Mouse (Mus musculus) liver, embryonic 16.5 days (tissue): Measurements from ENCODE around the gene Rps6ka2. TPM values are rescaled to one million over a fixed set of nuclear protein-coding genes. Genes with fewer than 3 reads are reported as not detected.
"Not testable (repeated sequence)": the region's sequence is repeated elsewhere in the genome, so short reads cannot be mapped to it uniquely, and the experiment has no call there.

ENCODE experiments used
- ATAC-seq: fragments of 200-750 bp; cut with Nextera tagmentation; 2 replicates; pipeline ENCODE4 v1.8.0; 2017; ENCODE audit warnings: low read depth, mild to moderate bottlenecking, moderate number of reproducible peaks, moderate library complexity
- H3K27ac ChIP-seq: fragments of 300-500 bp; sonication (generic); 2 replicates; pipeline ENCODE4 v1.5.1; 2014; ENCODE audit warnings: mild to moderate bottlenecking, low read length
- H3K27me3 ChIP-seq: fragments of 300-500 bp; sonication (generic); 2 replicates; pipeline ENCODE4 v1.6.1; 2014; ENCODE audit warnings: low read depth, low read length, mixed read lengths; ENCODE audit not compliant: control insufficient read depth, insufficient read depth
- H3K36me3 ChIP-seq: fragments of 300-500 bp; sonication (generic); 2 replicates; pipeline ENCODE4 v1.6.1; 2014; ENCODE audit warnings: mild to moderate bottlenecking; ENCODE audit not compliant: control insufficient read depth, insufficient read depth
- H3K4me1 ChIP-seq: fragments of 300-500 bp; sonication (generic); 2 replicates; pipeline ENCODE4 v1.6.1; 2014; ENCODE audit warnings: low read depth, low read length, mixed read lengths; ENCODE audit not compliant: control insufficient read depth
- H3K4me2 ChIP-seq: fragments of 300-500 bp; sonication (generic); 2 replicates; pipeline ENCODE4 v1.6.1; 2014; ENCODE audit warnings: low read depth, low read length, mixed read lengths
- H3K4me3 ChIP-seq: fragments of 300-500 bp; sonication (generic); 2 replicates; pipeline ENCODE4 v1.5.1; 2014; ENCODE audit warnings: low read depth, mild to moderate bottlenecking, low read length
- H3K9ac ChIP-seq: fragments of 300-500 bp; sonication (generic); 2 replicates; pipeline ENCODE4 v1.6.1; 2014; ENCODE audit warnings: low read depth, low read length
- H3K9me3 ChIP-seq: fragments of 300-500 bp; sonication (generic); replicated peaks from 2 replicates; pipeline ENCODE4 v1.6.1; 2016; ENCODE audit warnings: low read length; ENCODE audit not compliant: control insufficient read depth
- WGBS: fragments of 180-500 bp; shearing (Covaris S2); extraction: QIAGEN DNeasy Blood & Tissue Kit; methylation state at CpG from one replicate; pipeline ENCODE4 v1.1.7; 2014; ENCODE audit not compliant: insufficient replicate concordance; 5-methylcytosine and 5-hydroxymethylcytosine counted together
- polyA plus RNA-seq: library from polyadenylated mRNA; unstranded; fragments of >200 nt; fragmentation: Nextera tagmentation; extraction: Ambion mirVana; gene quantifications from 2 replicates; pipeline ENCODE4 v1.2.1, GENCODE M21; 2015

The Rps6ka2 gene
- polyA plus RNA-seq: 1.1 and 1.6 TPM in 2 replicates

- Histone ChIP-seq H3K36me3 (no peaks in the 10 kb centered on the region), H3K27me3 (peaks cover 13% of the 10 kb centered on the region)
These were observed at the start of gene Rps6ka2 for GRCm38 (mm10) chr17:7169627-7170303. Rps6ka2 (plus strand) TSS chr17:7170115.

GRCm38 (mm10) chr17:7120835-7121234 is 49.1 kb upstream of the Rps6ka2 start:
- not testable (repeated sequence) for H3K27ac ChIP-seq, H3K4me3 ChIP-seq, H3K36me3 ChIP-seq, H3K4me2 ChIP-seq, H3K4me1 ChIP-seq, ATAC-seq, H3K9me3 ChIP-seq, H3K9ac ChIP-seq, H3K27me3 ChIP-seq
- WGBS: 72% methylated on average over 3 of the region's 3 CpGs

More at GRCm38 (mm10) chr17:7169627-7170303, at the start of gene Rps6ka2:
- Histone ChIP-seq H3K4me2 (peak within 1 kb of the TSS; percentile 90), H3K27ac (peak within 1 kb of the TSS; percentile 3; the same call in 1 of the 2 replicates), H3K9ac (peak within 1 kb of the TSS; percentile 47), H3K4me1 (peaks cover 8% of the 10 kb centered on the region), H3K9me3 (no peaks in the 10 kb centered on the region), H3K4me3 (peak within 1 kb of the TSS; percentile 67)
- WGBS: under 1% methylated on average over 54 of the region's 56 CpGs
- peak; percentile 99 for ATAC-seq

- H3K36me3 ChIP-seq, H3K27me3 ChIP-seq, H3K4me3 ChIP-seq, H3K4me1 ChIP-seq, H3K4me2 ChIP-seq, ATAC-seq, H3K9me3 ChIP-seq, H3K27ac ChIP-seq, H3K9ac ChIP-seq: not testable (repeated sequence)
- WGBS: 66% methylated on average over 11 of the region's 11 CpGs
These were observed 47.4 kb upstream of the Rps6ka2 start for GRCm38 (mm10) chr17:7122554-7122953.

GRCm38 (mm10) chr17:7126475-7126874 is 43.4 kb upstream of the Rps6ka2 start:
- H3K27ac ChIP-seq, H3K9ac ChIP-seq, H3K27me3 ChIP-seq, ATAC-seq, H3K36me3 ChIP-seq, H3K4me1 ChIP-seq, H3K4me3 ChIP-seq, H3K4me2 ChIP-seq, H3K9me3 ChIP-seq: not testable (repeated sequence)
- 35% methylated on average over 8 of the region's 10 CpGs for WGBS

GRCm38 (mm10) chr17:7134002-7134401 is 35.9 kb upstream of the Rps6ka2 start:
- not testable (repeated sequence) for H3K4me3 ChIP-seq, ATAC-seq, H3K27ac ChIP-seq, H3K4me2 ChIP-seq, H3K9ac ChIP-seq, H3K36me3 ChIP-seq, H3K4me1 ChIP-seq, H3K9me3 ChIP-seq, H3K27me3 ChIP-seq
- no CpG with 5 or more reads among the region's 7 CpGs for WGBS

GRCm38 (mm10) chr17:7135277-7135676 is 34.6 kb upstream of the Rps6ka2 start:
- not testable (repeated sequence) for H3K27me3 ChIP-seq, H3K27ac ChIP-seq, H3K9me3 ChIP-seq, H3K4me3 ChIP-seq, H3K36me3 ChIP-seq, H3K4me1 ChIP-seq, H3K9ac ChIP-seq, H3K4me2 ChIP-seq, ATAC-seq
- 68% methylated on average over 7 of the region's 8 CpGs for WGBS

- whole genome bisulfite sequencing: 68% methylated on average over 21 of the region's 21 CpGs
These were observed 31.6 kb upstream of the Rps6ka2 start for GRCm38 (mm10) chr17:7138186-7138925.

GRCm38 (mm10) chr17:7140399-7141174 is 29.3 kb upstream of the Rps6ka2 start:
- no peak for ATAC-seq
- H3K27me3 ChIP-seq: no peaks in the 10 kb centered on the region
- no peaks in the 10 kb centered on the region for H3K36me3 ChIP-seq
- no peak overlapping the region for H3K9ac ChIP-seq
- no peak overlapping the region for H3K27ac ChIP-seq
- H3K9me3 ChIP-seq: no peaks in the 10 kb centered on the region
- no peaks in the 10 kb centered on the region for H3K4me1 ChIP-seq
- WGBS: 61% methylated on average over 10 of the region's 10 CpGs
- no peak overlapping the region for H3K4me2 ChIP-seq
- no peak overlapping the region for H3K4me3 ChIP-seq

More at GRCm38 (mm10) chr17:7138186-7138925, 31.6 kb upstream of the Rps6ka2 start:
- no peaks in the 10 kb centered on the region for H3K4me1 ChIP-seq
- ATAC-seq: no peak
- no peak overlapping the region for H3K9ac ChIP-seq
- H3K27me3 ChIP-seq: no peaks in the 10 kb centered on the region
- no peaks in the 10 kb centered on the region for H3K9me3 ChIP-seq
- H3K27ac ChIP-seq: no peak overlapping the region
- H3K4me3 ChIP-seq: no peak overlapping the region
- no peaks in the 10 kb centered on the region for H3K36me3 ChIP-seq
- H3K4me2 ChIP-seq: no peak overlapping the region
